Mouse (Mus musculus): ENCODE results near the gene Srsf12. TPM values are rescaled to one million over a fixed set of nuclear protein-coding genes. Genes with fewer than 3 reads are reported as not detected.
A peak's percentile ranks its signal among the peaks of the same experiment; 100 is the strongest.

Srsf12 gene
- total RNA-seq, 2 experiments from 2014 or later = 0.18 to 0.29 TPM

- no peak for DNase-seq
These were observed 41.0 kb downstream of the Srsf12 start for GRCm38 (mm10) chr4:33249716-33250230.

- no peak for DNase-seq
These were observed 42.1 kb downstream of the Srsf12 start for GRCm38 (mm10) chr4:33250867-33251266.

- DNase-seq = no peak
These were observed 45.9 kb downstream of the Srsf12 start for GRCm38 (mm10) chr4:33254706-33255105.

- DNase-seq = peak; percentile 46
These were observed 48.6 kb downstream of the Srsf12 start for GRCm38 (mm10) chr4:33257263-33257964.

GRCm38 (mm10) chr4:33260311-33260710 is 51.5 kb downstream of the Srsf12 start:
- no peak for DNase-seq

- peak; percentile 96 for DNase-seq
These were observed 52.5 kb downstream of the Srsf12 start for GRCm38 (mm10) chr4:33261311-33261753.

- DNase-seq = no peak
These were observed 54.1 kb downstream of the Srsf12 start for GRCm38 (mm10) chr4:33262897-33263296.

GRCm38 (mm10) chr4:33264979-33265726 is 56.4 kb downstream of the Srsf12 start:
- no peak for DNase-seq

- DNase-seq = no peak
These were observed 61.9 kb downstream of the Srsf12 start for GRCm38 (mm10) chr4:33270386-33271314.

GRCm38 (mm10) chr4:33273437-33273836 is 64.6 kb downstream of the Srsf12 start:
- DNase-seq = no peak

GRCm38 (mm10) chr4:33281891-33282685 is 73.3 kb downstream of the Srsf12 start:
- no peak for DNase-seq

Other genes starting within 250 kb of the Srsf12 start
- 10 to 100 TPM; 81.7 to 84.3 TPM for gene Rragd, start 226.0 kb upstream of the Srsf12 start, total RNA-seq (2021)
- 10 to 100 TPM; 44.9 to 46.6 TPM for gene Ube2j1, start 177.6 kb upstream of the Srsf12 start, total RNA-seq (2021)
- not detected for gene Gabrr2, start 146.0 kb upstream of the Srsf12 start, total RNA-seq (2021)
- under 1 TPM; 0.41 TPM for gene Gabrr1, start 76.5 kb upstream of the Srsf12 start, total RNA-seq (2021)
- gene Pm20d2, start 19.3 kb upstream of the Srsf12 start, total RNA-seq (2021) = 10 to 100 TPM; 19.2 to 19.6 TPM
- 100 to 1,000 TPM; 103 to 110 TPM for gene Pnrc1, start 81.2 kb downstream of the Srsf12 start, total RNA-seq (2021)
- 10 to 100 TPM; 16.7 to 16.9 TPM for gene Rngtt, start 101.3 kb downstream of the Srsf12 start, total RNA-seq (2021)

Measured in heart, postnatal 4 days (tissue).